Mouse (Mus musculus) CD4-positive, CD25-positive, alpha-beta regulatory T cell, adult 2 months (primary cell): ENCODE data around the gene Crtc3.

Experiments
- DNase-seq: peaks from one replicate; pipeline ENCODE4 v3.0.0-alpha.2; 2012; ENCODE audit warnings: low read depth, low spot score

Crtc3 gene

GRCm38 (mm10) chr7:80685639-80686038, 3.0 kb downstream of the Crtc3 start:
- DNase-seq = no peak

GRCm38 (mm10) chr7:80682630-80683029, 6.0 kb downstream of the Crtc3 start:
- no peak for DNase-seq

- DNase-seq = peak; percentile 73
Observed at GRCm38 (mm10) chr7:80680218-80680847, 8.3 kb downstream of the Crtc3 start.

- DNase-seq = peak; percentile 62
Observed at GRCm38 (mm10) chr7:80672323-80672722, 16.4 kb downstream of the Crtc3 start.

- no peak for DNase-seq
Observed at GRCm38 (mm10) chr7:80670889-80671288, 17.8 kb downstream of the Crtc3 start.

GRCm38 (mm10) chr7:80667190-80667589, 21.5 kb downstream of the Crtc3 start:
- peak; percentile 45 for DNase-seq

- DNase-seq = no peak
Observed at GRCm38 (mm10) chr7:80666198-80666915, 22.3 kb downstream of the Crtc3 start.

- no peak for DNase-seq
Observed at GRCm38 (mm10) chr7:80661082-80661481, 27.6 kb downstream of the Crtc3 start.

- DNase-seq = no peak
Observed at GRCm38 (mm10) chr7:80660619-80661018, 28.1 kb downstream of the Crtc3 start.

- no peak for DNase-seq
Observed at GRCm38 (mm10) chr7:80657896-80658295, 30.8 kb downstream of the Crtc3 start.

GRCm38 (mm10) chr7:80655350-80656013, 33.2 kb downstream of the Crtc3 start:
- no peak for DNase-seq

GRCm38 (mm10) chr7:80654926-80655325, 33.8 kb downstream of the Crtc3 start:
- DNase-seq = no peak

GRCm38 (mm10) chr7:80654393-80654792, 34.3 kb downstream of the Crtc3 start:
- no peak for DNase-seq

- no peak for DNase-seq
Observed at GRCm38 (mm10) chr7:80653971-80654370, 34.7 kb downstream of the Crtc3 start.

- DNase-seq = no peak
Observed at GRCm38 (mm10) chr7:80653077-80653476, 35.6 kb downstream of the Crtc3 start.

- DNase-seq = no peak
Observed at GRCm38 (mm10) chr7:80652289-80652688, 36.4 kb downstream of the Crtc3 start.

GRCm38 (mm10) chr7:80647437-80647871, 41.2 kb downstream of the Crtc3 start:
- DNase-seq = peak; percentile 79

GRCm38 (mm10) chr7:80646093-80647025, 42.3 kb downstream of the Crtc3 start:
- DNase-seq = no peak

GRCm38 (mm10) chr7:80642976-80643666, 45.6 kb downstream of the Crtc3 start:
- DNase-seq = peak; percentile 70

GRCm38 (mm10) chr7:80642552-80642951, 46.1 kb downstream of the Crtc3 start:
- no peak for DNase-seq

GRCm38 (mm10) chr7:80641899-80642298, 46.8 kb downstream of the Crtc3 start:
- DNase-seq = no peak
